Comparison of ENCODE assay signal across 15 mouse cellular contexts in genomic region chr11:108532901-108533300, GRCm38 (mm10).
"Had no signal": no experiment of that assay in that cellular context is flagged by ENCODE, and none has a peak within 500 bp of the region (broad histone marks: within the 10 kb centered on the region; RNA-seq: fewer than 3 reads in every experiment).

No protein-coding gene starts in this region.

- H3K27me3 ChIP-seq: hindbrain, embryonic 13.5 days; limb, embryonic 12.5 days; neural tube, embryonic 15.5 days had no signal

- H3K36me3 ChIP-seq: hindbrain, embryonic 13.5 days; limb, embryonic 12.5 days; neural tube, embryonic 15.5 days had no signal

- H3K4me2 ChIP-seq: hindbrain, embryonic 13.5 days; limb, embryonic 12.5 days; neural tube, embryonic 15.5 days had no signal

- H3K9me3 ChIP-seq: hindbrain, embryonic 13.5 days; limb, embryonic 12.5 days; neural tube, embryonic 15.5 days had no signal

- DNase-seq: kidney, adult 8-10 months; kidney, postnatal 36 days; layer of hippocampus, adult 9-11 months; layer of hippocampus, postnatal 36 days; midbrain, embryonic 14.5 days; right cerebral cortex, adult 18-20 months; thymus, adult 2 months; thymus, postnatal 25 days had no signal

- H3K4me3 ChIP-seq: hindbrain, embryonic 13.5 days; limb, embryonic 12.5 days; myocyte; neural tube, embryonic 15.5 days had no signal

- H3K4me1 ChIP-seq: neural tube, embryonic 15.5 days had no signal

- H3K27ac ChIP-seq: hindbrain, embryonic 13.5 days; hindbrain, postnatal 0 days; limb, embryonic 12.5 days; liver, embryonic 14.5 days; neural tube, embryonic 15.5 days; stomach, postnatal 0 days had no signal

- H3K9ac ChIP-seq: hindbrain, embryonic 13.5 days; limb, embryonic 12.5 days; liver, embryonic 14.5 days; neural tube, embryonic 15.5 days had no signal

- ATAC-seq: hindbrain, postnatal 0 days had no signal
